Mouse (Mus musculus): Measurements from ENCODE around the gene Pck2. TPM values are rescaled to one million over a fixed set of nuclear protein-coding genes. Genes with fewer than 3 reads are reported as not detected.

The Pck2 gene
- polyA plus RNA-seq, 1 experiment from 2014 or later = 48.2 TPM

GRCm38 (mm10) chr14:55576376-55576775 lies 36.3 kb downstream of the Pck2 start:
- no peaks in the 10 kb centered on the region for H3K27me3 ChIP-seq
- H3K9me3 ChIP-seq (replicated peaks) = no peaks in the 10 kb centered on the region
- H3K4me2 ChIP-seq (replicated peaks) = no peak overlapping the region; the same call in 1 of the 2 replicates
- no peak overlapping the region for H3K27ac ChIP-seq (replicated peaks)
- peak overlapping the region; percentile 23; the same call in 1 of the 2 replicates for H3K4me3 ChIP-seq (replicated peaks)
- 57% methylated on average over 16 of the region's 16 CpGs for WGBS
- no peak for ATAC-seq (ENCODE audit: insufficient number of reproducible peaks, low FRiP score, low TSS enrichment, low read depth)
- no peak overlapping the region for H3K9ac ChIP-seq
- peaks cover 17% of the 10 kb centered on the region; the same call in 1 of the 2 replicates for H3K36me3 ChIP-seq
- 0 out of 2 replicates have a peak, but pooled peaks cover 19% of the 10 kb centered on the region for H3K4me1 ChIP-seq

GRCm38 (mm10) chr14:55577871-55578667 lies 38.0 kb downstream of the Pck2 start, which contains the start of gene Psme1:
Psme1 (plus strand) TSS chr14:55578123.
- H3K27ac ChIP-seq (replicated peaks) = peak within 1 kb of the TSS; percentile 83
- H3K36me3 ChIP-seq = peaks cover 19% of the 10 kb centered on the region; the same call in 1 of the 2 replicates
- H3K4me2 ChIP-seq (replicated peaks) = peak within 1 kb of the TSS; percentile 84
- peak within 1 kb of the TSS; percentile 88 for H3K9ac ChIP-seq
- peak; percentile 86 for ATAC-seq (ENCODE audit: insufficient number of reproducible peaks, low FRiP score, low TSS enrichment, low read depth)
- under 1% methylated on average over 32 of the region's 32 CpGs for WGBS
- no peaks in the 10 kb centered on the region for H3K27me3 ChIP-seq
- peak within 1 kb of the TSS; percentile 75 for H3K4me3 ChIP-seq (replicated peaks)
- H3K9me3 ChIP-seq (replicated peaks) = no peaks in the 10 kb centered on the region
- H3K4me1 ChIP-seq = 0 out of 2 replicates have a peak, but pooled peaks cover 19% of the 10 kb centered on the region

- Histone ChIP-seq H3K4me2 (replicated peaks) (peak overlapping the region; percentile 84), H3K4me3 (replicated peaks) (peak overlapping the region; percentile 75), H3K4me1 (0 out of 2 replicates have a peak, but pooled peaks cover 19% of the 10 kb centered on the region), H3K9me3 (replicated peaks) (no peaks in the 10 kb centered on the region), H3K27ac (replicated peaks) (peak overlapping the region; percentile 83), H3K27me3 (no peaks in the 10 kb centered on the region), H3K9ac (peak overlapping the region; percentile 88), H3K36me3 (peaks cover 19% of the 10 kb centered on the region; the same call in 1 of the 2 replicates)
- ATAC-seq (ENCODE audit: insufficient number of reproducible peaks, low FRiP score, low TSS enrichment, low read depth) = peak; percentile 39
- 25% methylated on average over 6 of the region's 6 CpGs for WGBS
Measured at GRCm38 (mm10) chr14:55578668-55579269, 38.7 kb downstream of the Pck2 start.

- Histone ChIP-seq H3K27ac (replicated peaks) (no peak overlapping the region), H3K9me3 (replicated peaks) (no peaks in the 10 kb centered on the region), H3K4me2 (replicated peaks) (no peak overlapping the region), H3K4me3 (replicated peaks) (no peak overlapping the region), H3K9ac (no peak overlapping the region), H3K36me3 (peaks cover 19% of the 10 kb centered on the region; the same call in 1 of the 2 replicates), H3K27me3 (no peaks in the 10 kb centered on the region), H3K4me1 (peaks cover 22% of the 10 kb centered on the region; the same call in 1 of the 2 replicates)
- 84% methylated on average over 23 of the region's 23 CpGs for WGBS
- no peak for ATAC-seq (ENCODE audit: insufficient number of reproducible peaks, low FRiP score, low TSS enrichment, low read depth)
Measured at GRCm38 (mm10) chr14:55579511-55580496, 39.7 kb downstream of the Pck2 start.

GRCm38 (mm10) chr14:55580731-55581130 lies 40.7 kb downstream of the Pck2 start:
- no peak overlapping the region for H3K4me2 ChIP-seq (replicated peaks)
- WGBS = 93% methylated on average over 16 of the region's 16 CpGs
- H3K27me3 ChIP-seq = no peaks in the 10 kb centered on the region
- H3K9ac ChIP-seq = no peak overlapping the region
- peaks cover 19% of the 10 kb centered on the region; the same call in 1 of the 2 replicates for H3K36me3 ChIP-seq
- no peak overlapping the region for H3K27ac ChIP-seq (replicated peaks)
- ATAC-seq (ENCODE audit: insufficient number of reproducible peaks, low FRiP score, low TSS enrichment, low read depth) = no peak
- H3K4me3 ChIP-seq (replicated peaks) = no peak overlapping the region
- no peaks in the 10 kb centered on the region for H3K9me3 ChIP-seq (replicated peaks)
- H3K4me1 ChIP-seq = peaks cover 22% of the 10 kb centered on the region; the same call in 1 of the 2 replicates

- 61% methylated on average over 9 of the region's 9 CpGs for WGBS
Measured at GRCm38 (mm10) chr14:55581981-55582681, 42.1 kb downstream of the Pck2 start.

GRCm38 (mm10) chr14:55584303-55584701 lies 44.2 kb downstream of the Pck2 start:
- Histone ChIP-seq H3K27ac (replicated peaks) (no peak overlapping the region; the same call in 1 of the 2 replicates), H3K4me3 (replicated peaks) (peak overlapping the region; percentile 55), H3K9ac (0 out of 2 replicates have a peak overlapping the region, but pooled peaks have one; percentile 35), H3K4me1 (peaks cover 8% of the 10 kb centered on the region; the same call in 1 of the 2 replicates), H3K4me2 (replicated peaks) (peak overlapping the region; percentile 88), H3K27me3 (no peaks in the 10 kb centered on the region), H3K36me3 (peaks cover 31% of the 10 kb centered on the region), H3K9me3 (replicated peaks) (no peaks in the 10 kb centered on the region)
- no peak for ATAC-seq (ENCODE audit: insufficient number of reproducible peaks, low FRiP score, low TSS enrichment, low read depth)
- 46% methylated on average over 5 of the region's 5 CpGs for WGBS

More at GRCm38 (mm10) chr14:55581981-55582681, 42.1 kb downstream of the Pck2 start:
- Histone ChIP-seq H3K9me3 (replicated peaks) (no peaks in the 10 kb centered on the region), H3K36me3 (peaks cover 21% of the 10 kb centered on the region), H3K9ac (no peak overlapping the region), H3K27ac (replicated peaks) (no peak overlapping the region), H3K4me3 (replicated peaks) (no peak overlapping the region), H3K27me3 (no peaks in the 10 kb centered on the region), H3K4me2 (replicated peaks) (no peak overlapping the region), H3K4me1 (peaks cover 19% of the 10 kb centered on the region; the same call in 1 of the 2 replicates)
- no peak for ATAC-seq (ENCODE audit: insufficient number of reproducible peaks, low FRiP score, low TSS enrichment, low read depth)

GRCm38 (mm10) chr14:55584702-55585565 lies 44.9 kb downstream of the Pck2 start, which contains the start of gene Emc9:
Emc9 (minus strand) TSS chr14:55585302.
- peak within 1 kb of the TSS; percentile 55 for H3K4me3 ChIP-seq (replicated peaks)
- peaks cover 10% of the 10 kb centered on the region for H3K4me1 ChIP-seq
- H3K4me2 ChIP-seq (replicated peaks) = peak within 1 kb of the TSS; percentile 88
- 2% methylated on average over 43 of the region's 43 CpGs for WGBS
- peak; percentile 66 for ATAC-seq (ENCODE audit: insufficient number of reproducible peaks, low FRiP score, low TSS enrichment, low read depth)
- no peak within 1 kb of the TSS; the same call in 1 of the 2 replicates for H3K27ac ChIP-seq (replicated peaks)
- H3K36me3 ChIP-seq = peaks cover 29% of the 10 kb centered on the region
- H3K27me3 ChIP-seq = no peaks in the 10 kb centered on the region
- no peaks in the 10 kb centered on the region for H3K9me3 ChIP-seq (replicated peaks)
- H3K9ac ChIP-seq = peak within 1 kb of the TSS; percentile 35

- Histone ChIP-seq H3K27me3 (no peaks in the 10 kb centered on the region), H3K9me3 (replicated peaks) (no peaks in the 10 kb centered on the region), H3K9ac (no peak overlapping the region), H3K36me3 (peaks cover 23% of the 10 kb centered on the region), H3K4me3 (replicated peaks) (peak overlapping the region; percentile 55), H3K27ac (replicated peaks) (no peak overlapping the region; the same call in 1 of the 2 replicates), H3K4me1 (peaks cover 15% of the 10 kb centered on the region), H3K4me2 (replicated peaks) (peak overlapping the region; percentile 88)
- no peak for ATAC-seq (ENCODE audit: insufficient number of reproducible peaks, low FRiP score, low TSS enrichment, low read depth)
- WGBS = 54% methylated on average over 6 of the region's 6 CpGs
Measured at GRCm38 (mm10) chr14:55585566-55585960, 45.5 kb downstream of the Pck2 start.

All from embryonic facial prominence, embryonic 15.5 days (tissue).